Mouse (Mus musculus) erythroblast, embryonic 14.5 days (primary cell): ENCODE data around the gene Prpf6.

Experiments
- GATA1 ChIP-seq: IDR thresholded peaks from 2 replicates; pipeline ENCODE4 v1.6.1; 2012; ENCODE audit warnings: low read length, inconsistent platforms, mixed read lengths
- TAL1 ChIP-seq: IDR thresholded peaks from 3 replicates; pipeline ENCODE4 v1.6.1; 2012; ENCODE audit warnings: low read length, inconsistent platforms, mixed read lengths

GRCm38 (mm10) chr2:181593937-181594336 is 2.3 kb downstream of the Prpf6 start:
- TF ChIP-seq TAL1 (no peak), GATA1 (no peak)
